Comparison of ENCODE assay signal across 28 mouse cellular contexts in the genomic region with DNA sequence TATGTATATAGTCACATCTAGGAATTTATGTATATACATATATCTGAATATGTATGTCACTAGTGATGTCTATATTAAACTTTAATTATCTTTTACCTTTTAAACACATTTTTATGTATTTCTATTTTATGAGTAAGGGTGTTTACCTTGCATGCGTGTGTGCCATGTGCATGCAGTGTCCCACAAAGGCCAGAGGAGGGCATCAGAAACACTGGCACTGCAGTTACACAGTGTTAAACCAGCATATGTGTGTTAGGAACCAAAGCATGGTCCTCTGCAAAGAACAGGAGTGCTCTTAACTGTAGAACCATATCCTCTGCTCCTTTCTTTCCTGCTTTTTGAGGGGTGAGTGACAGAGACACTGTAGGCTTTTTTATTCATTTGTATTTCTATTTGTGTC. TPM values are rescaled to one million over a fixed set of nuclear protein-coding genes. Genes with fewer than 3 reads are reported as not detected.
DNase-seq lines count a peak whose midpoint lies in the region; ATAC-seq and TF ChIP-seq lines count a peak whose summit lies in the region.
"Had no signal": no experiment of that assay in that cellular context is flagged by ENCODE, and none has a peak within 500 bp of the region (broad histone marks: within the 10 kb centered on the region; RNA-seq: fewer than 3 reads in every experiment).

No protein-coding gene starts in this region.

- no peaks in the 10 kb centered on the region for H3K27me3 ChIP-seq in intestine, postnatal 0 days (replicated peaks; ENCODE audit: control insufficient read depth, insufficient read depth, low read length)
- H3K27me3 ChIP-seq in intestine, embryonic 16.5 days (replicated peaks; ENCODE audit: control insufficient read depth, insufficient read depth, low read length), result no peaks in the 10 kb centered on the region
- H3K27me3 ChIP-seq in lung, embryonic 14.5 days (ENCODE audit: insufficient read depth, low read length), result no peaks in the 10 kb centered on the region
- no peaks in the 10 kb centered on the region for H3K27me3 ChIP-seq in ES-Bruce4 (ENCODE audit: control insufficient read depth, insufficient read depth, low read length, poor library complexity, severe bottlenecking)
- H3K27me3 ChIP-seq: heart, embryonic 15.5 days; limb, embryonic 12.5 days had no signal

- no peaks in the 10 kb centered on the region; the same call in 1 of the 2 replicates for H3K36me3 ChIP-seq in intestine, postnatal 0 days (ENCODE audit: control insufficient read depth, insufficient read depth)
- peaks cover 9% of the 10 kb centered on the region; the same call in 1 of the 2 replicates for H3K36me3 ChIP-seq in intestine, embryonic 16.5 days (ENCODE audit: control insufficient read depth, insufficient read depth, low read length)
- H3K36me3 ChIP-seq in lung, embryonic 14.5 days (ENCODE audit: insufficient read depth), result peaks cover 44% of the 10 kb centered on the region
- peaks cover 2% of the 10 kb centered on the region; the same call in 1 of the 2 replicates for H3K36me3 ChIP-seq in ES-Bruce4 (ENCODE audit: control insufficient read depth, insufficient read depth, low read length, poor library complexity, severe bottlenecking)

- ATAC-seq in intestine, postnatal 0 days, result no peak
- no peak for ATAC-seq in intestine, embryonic 16.5 days
- no peak for ATAC-seq in lung, embryonic 14.5 days (ENCODE audit: insufficient read depth)

- H3K4me3 ChIP-seq in intestine, postnatal 0 days (ENCODE audit: low read depth, low read length), result no peak overlapping the region
- no peak overlapping the region for H3K4me3 ChIP-seq in intestine, embryonic 16.5 days (ENCODE audit: low read length)
- H3K4me3 ChIP-seq in lung, embryonic 14.5 days (ENCODE audit: low read depth, low read length), result no peak overlapping the region
- H3K4me3 ChIP-seq in ES-Bruce4 (ENCODE audit: low read depth, low read length), result no peak overlapping the region
- H3K4me3 ChIP-seq: forebrain, embryonic 10.5 days; heart, embryonic 15.5 days; limb, embryonic 12.5 days; myocyte had no signal

- no peak overlapping the region for H3K9ac ChIP-seq in intestine, postnatal 0 days (ENCODE audit: low read depth, low read length)
- no peak overlapping the region for H3K9ac ChIP-seq in intestine, embryonic 16.5 days (ENCODE audit: low read depth, low read length)
- no peak overlapping the region for H3K9ac ChIP-seq in lung, embryonic 14.5 days
- H3K9ac ChIP-seq in ES-Bruce4 (ENCODE audit: low read depth, poor library complexity, severe bottlenecking), result no peak overlapping the region
- H3K9ac ChIP-seq: heart, embryonic 15.5 days; limb, embryonic 12.5 days had no signal

- no peak for TF ChIP-seq POLR2A in ES-Bruce4 (IDR thresholded peaks at IDR 0.05; ENCODE audit: insufficient read depth, low read length)

- peak; percentile 31 for TF ChIP-seq CTCF in intestine, postnatal 0 days (IDR thresholded peaks at IDR 0.05; ENCODE audit: low read depth)
- 0 out of 2 replicates have a peak, but pooled peaks have one; percentile 14 for TF ChIP-seq CTCF in lung, embryonic 14.5 days (IDR thresholded peaks at IDR 0.05; ENCODE audit: low read depth)
- TF ChIP-seq CTCF in ES-Bruce4 (IDR thresholded peaks at IDR 0.05; ENCODE audit: low read depth, low read length), result peak; percentile 41

- no peak for TF ChIP-seq EP300 in ES-Bruce4 (IDR thresholded peaks at IDR 0.05; ENCODE audit: insufficient read depth, low read depth, low read length)

- no peak for DNase-seq in lung, embryonic 14.5 days
- DNase-seq in lung, postnatal 4 days, result no peak
- peak; percentile 39 for DNase-seq in R1 (ENCODE audit: low read depth, low spot score)
- DNase-seq in heart, postnatal 10 days, result no peak
- no peak for DNase-seq in left cerebral cortex, adult 8-10 months (ENCODE audit: low spot score in 2 of 2)
- DNase-seq: adrenal gland, postnatal 25 days; cerebellum, adult 11-12 months; cerebellum, postnatal 25 days; embryo, embryonic 11 days; heart, adult 11 months; kidney, adult 8-10 months; kidney, postnatal 25 days; lung, adult 2 months; midbrain, embryonic 14.5 days; thymus, adult 18-20 months had no signal

- no peaks in the 10 kb centered on the region for H3K9me3 ChIP-seq in intestine, postnatal 0 days (ENCODE audit: control insufficient read depth)
- H3K9me3 ChIP-seq in intestine, embryonic 16.5 days (ENCODE audit: control insufficient read depth, low read length), result no peaks in the 10 kb centered on the region
- H3K9me3 ChIP-seq in lung, embryonic 14.5 days (ENCODE audit: low read depth, low read length), result no peaks in the 10 kb centered on the region
- H3K9me3 ChIP-seq in ES-Bruce4 (replicated peaks; ENCODE audit: control insufficient read depth, insufficient read depth, low read length, poor library complexity, severe bottlenecking), result no peaks in the 10 kb centered on the region
- H3K9me3 ChIP-seq: heart, embryonic 15.5 days; limb, embryonic 12.5 days had no signal

- intact Hi-C loops in heart, postnatal 10 days (cut with DNase I), result no loop called here

- H3K4me2 ChIP-seq in intestine, postnatal 0 days (replicated peaks; ENCODE audit: low read depth), result no peak overlapping the region
- no peak overlapping the region for H3K4me2 ChIP-seq in intestine, embryonic 16.5 days (ENCODE audit: low read depth, low read length)
- no peak overlapping the region for H3K4me2 ChIP-seq in lung, embryonic 14.5 days
- H3K4me2 ChIP-seq: heart, embryonic 15.5 days; limb, embryonic 12.5 days had no signal

- no peak overlapping the region for H3K27ac ChIP-seq in intestine, postnatal 0 days (ENCODE audit: low read depth, low read length)
- no peak overlapping the region for H3K27ac ChIP-seq in intestine, embryonic 16.5 days (ENCODE audit: low read length)
- H3K27ac ChIP-seq in lung, embryonic 14.5 days (ENCODE audit: low read depth), result no peak overlapping the region
- H3K27ac ChIP-seq in ES-Bruce4 (ENCODE audit: insufficient read depth, low read length), result no peak overlapping the region
- H3K27ac ChIP-seq: forebrain, embryonic 10.5 days; heart, embryonic 15.5 days; limb, embryonic 12.5 days; macrophage had no signal

- 100% methylated on average over 1 of the region's 1 CpGs for WGBS in intestine, postnatal 0 days
- WGBS in intestine, embryonic 16.5 days, result 95% methylated on average over 1 of the region's 1 CpGs
- WGBS in lung, embryonic 14.5 days, result 97% methylated on average over 1 of the region's 1 CpGs

- H3K4me1 ChIP-seq in intestine, postnatal 0 days (replicated peaks; ENCODE audit: control insufficient read depth, insufficient read depth, low read length), result no peaks in the 10 kb centered on the region
- H3K4me1 ChIP-seq in intestine, embryonic 16.5 days (ENCODE audit: control insufficient read depth, insufficient read depth, low read length), result no peaks in the 10 kb centered on the region
- no peaks in the 10 kb centered on the region for H3K4me1 ChIP-seq in lung, embryonic 14.5 days (ENCODE audit: insufficient read depth)
- peaks cover 1% of the 10 kb centered on the region for H3K4me1 ChIP-seq in ES-Bruce4 (ENCODE audit: control insufficient read depth, insufficient read depth, low read length)
- H3K4me1 ChIP-seq: forebrain, embryonic 10.5 days; limb, embryonic 12.5 days had no signal

RNA-seq across cellular contexts. Expression of a gene that starts 14.3 kb away (rescaled TPM):
- polyA plus RNA-seq in intestine, postnatal 0 days (2015; fragmentation: Nextera tagmentation; extraction: Ambion mirVana), result 18.3 and 20.8 TPM in 2 replicates
- polyA plus RNA-seq in intestine, embryonic 16.5 days (2015; fragmentation: Nextera tagmentation; extraction: Ambion mirVana), result 39.4 and 43.2 TPM in 2 replicates
- 78.5 and 78.6 TPM in 2 replicates for polyA plus RNA-seq in lung, embryonic 14.5 days (2014; fragmentation: Nextera tagmentation; extraction: Ambion mirVana)
- polyA plus RNA-seq in ES-Bruce4 (2011; ENCODE audit: insufficient read depth, insufficient read length, low read depth, missing spikeins), result 104 and 107 TPM in 2 replicates
- total RNA-seq in heart, postnatal 10 days (2021), result 10 to 100 TPM; 28.0 to 28.6 TPM
- 10 to 100 TPM; 46.9 to 49.2 (median 48.5) TPM for total RNA-seq in left cerebral cortex, adult 8-10 months (2022)

RNA-seq across cellular contexts. Expression of a gene that starts 41.0 kb away (rescaled TPM):
- not detected in 2 replicates for polyA plus RNA-seq in intestine, postnatal 0 days (2015; fragmentation: Nextera tagmentation; extraction: Ambion mirVana)
- polyA plus RNA-seq in intestine, embryonic 16.5 days (2015; fragmentation: Nextera tagmentation; extraction: Ambion mirVana), result not detected in 2 replicates
- not detected in 2 replicates for polyA plus RNA-seq in lung, embryonic 14.5 days (2014; fragmentation: Nextera tagmentation; extraction: Ambion mirVana)
- polyA plus RNA-seq in ES-Bruce4 (2011; ENCODE audit: insufficient read depth, insufficient read length, low read depth, missing spikeins), result not detected in 2 replicates
- not detected for total RNA-seq in heart, postnatal 10 days (2021)
- total RNA-seq in left cerebral cortex, adult 8-10 months (2022), result not detected
- total RNA-seq: adrenal gland, postnatal 25 days; gastrocnemius, adult 8-10 months; hematopoietic stem cell, adult 5-6 weeks had no signal
- polyA plus RNA-seq: embryonic facial prominence, embryonic 14.5 days; forebrain, embryonic 10.5 days; heart, embryonic 15.5 days; limb, embryonic 12.5 days; lung, adult 2 months; macrophage; midbrain, embryonic 14.5 days; myocyte; neural tube, embryonic 14.5 days; small intestine, adult 2 months had no signal
